Mouse (Mus musculus) forebrain, embryonic 14.5 days (tissue): ENCODE data around the gene Tmprss12. TPM values are rescaled to one million over a fixed set of nuclear protein-coding genes. Genes with fewer than 3 reads are reported as not detected.
"Not testable (repeated sequence)": the region's sequence is repeated elsewhere in the genome, so short reads cannot be mapped to it uniquely, and the experiment has no call there.

Source experiments
- ATAC-seq: fragments of 200-750 bp; cut with Nextera tagmentation; 2 replicates; pipeline ENCODE4 v1.8.0; 2017; ENCODE audit warnings: mild to moderate bottlenecking, moderate library complexity
- DNase-seq: peaks from one replicate; pipeline ENCODE4 v3.0.0-alpha.2; 2015; ENCODE audit warnings: low spot score
- H3K27ac ChIP-seq: fragments of 300-500 bp; sonication (generic); 2 replicates; pipeline ENCODE4 v1.5.1; 2014; ENCODE audit warnings: low read depth, mild to moderate bottlenecking, control low read depth, low read length, moderate library complexity
- H3K27me3 ChIP-seq: fragments of 300-500 bp; sonication (generic); replicated peaks from 2 replicates; pipeline ENCODE4 v1.6.1; 2014; ENCODE audit warnings: low read length, control low read depth, mixed read lengths; ENCODE audit not compliant: control insufficient read depth, insufficient read depth
- H3K36me3 ChIP-seq: fragments of 300-500 bp; sonication (generic); 2 replicates; pipeline ENCODE4 v1.6.1; 2014; ENCODE audit warnings: low read length, control low read depth; ENCODE audit not compliant: control insufficient read depth, insufficient read depth
- H3K4me1 ChIP-seq: fragments of 300-500 bp; sonication (generic); 2 replicates; pipeline ENCODE4 v1.6.1; 2014; ENCODE audit warnings: antibody characterized with exemption, low read length, control low read depth; ENCODE audit not compliant: control insufficient read depth, insufficient read depth
- H3K4me2 ChIP-seq: fragments of 300-500 bp; sonication (generic); 2 replicates; pipeline ENCODE4 v1.6.1; 2014; ENCODE audit warnings: mild to moderate bottlenecking, control low read depth, low read length
- H3K4me3 ChIP-seq: fragments of 300-500 bp; sonication (generic); 2 replicates; pipeline ENCODE4 v1.5.1; 2014; ENCODE audit warnings: low read depth, low read length, control low read depth
- H3K9ac ChIP-seq: fragments of 300-500 bp; sonication (generic); 2 replicates; pipeline ENCODE4 v1.6.1; 2014; ENCODE audit warnings: mild to moderate bottlenecking, low read length, control low read depth, moderate library complexity
- H3K9me3 ChIP-seq: fragments of 300-500 bp; sonication (generic); replicated peaks from 2 replicates; pipeline ENCODE4 v1.6.1; 2016; ENCODE audit warnings: low read length, control low read depth, mixed read lengths; ENCODE audit not compliant: control insufficient read depth
- WGBS: fragments of 180-500 bp; shearing (Covaris S2); extraction: QIAGEN DNeasy Blood & Tissue Kit; methylation state at CpG from one replicate; pipeline ENCODE4 v1.1.7; 2014; 5-methylcytosine and 5-hydroxymethylcytosine counted together
- polyA plus RNA-seq: library from polyadenylated mRNA; unstranded; fragments of >200 nt; fragmentation: Nextera tagmentation; extraction: Ambion mirVana; gene quantifications from 2 replicates; pipeline ENCODE4 v1.2.1, GENCODE M21; 2014

The Tmprss12 gene
- polyA plus RNA-seq, 1 experiment from 2014 or later, result not detected

GRCm38 (mm10) chr15:100269776-100270175 is 10.9 kb upstream of the Tmprss12 start:
- DNase-seq, result no peak
- Histone ChIP-seq H3K4me2 (no peak overlapping the region), H3K4me1 (no peaks in the 10 kb centered on the region), H3K9me3 (no peaks in the 10 kb centered on the region), H3K9ac (no peak overlapping the region), H3K4me3 (no peak overlapping the region), H3K27ac (no peak overlapping the region), H3K36me3 (no peaks in the 10 kb centered on the region), H3K27me3 (no peaks in the 10 kb centered on the region)
- ATAC-seq, result no peak
- WGBS, result 14% methylated on average over 9 of the region's 9 CpGs

- 21% methylated on average over 7 of the region's 7 CpGs for WGBS
- H3K4me1 ChIP-seq, H3K9me3 ChIP-seq, H3K27me3 ChIP-seq, H3K9ac ChIP-seq, H3K36me3 ChIP-seq, H3K4me2 ChIP-seq, ATAC-seq, H3K4me3 ChIP-seq, H3K27ac ChIP-seq, DNase-seq: not testable (repeated sequence)
Observed at GRCm38 (mm10) chr15:100270609-100271008, 10.0 kb upstream of the Tmprss12 start.

- Histone ChIP-seq H3K36me3 (no peaks in the 10 kb centered on the region), H3K4me1 (no peaks in the 10 kb centered on the region), H3K4me2 (no peak overlapping the region), H3K27me3 (no peaks in the 10 kb centered on the region), H3K4me3 (no peak overlapping the region), H3K9me3 (no peaks in the 10 kb centered on the region), H3K9ac (no peak overlapping the region), H3K27ac (no peak overlapping the region)
- 64% methylated on average over 14 of the region's 14 CpGs for WGBS
- ATAC-seq, result no peak
- DNase-seq, result no peak
Observed at GRCm38 (mm10) chr15:100271411-100271810, 9.2 kb upstream of the Tmprss12 start.

GRCm38 (mm10) chr15:100273791-100274308 is 6.8 kb upstream of the Tmprss12 start:
- H3K4me1 ChIP-seq, H3K4me2 ChIP-seq, H3K4me3 ChIP-seq, H3K9me3 ChIP-seq, DNase-seq, H3K27ac ChIP-seq, H3K27me3 ChIP-seq, ATAC-seq, H3K9ac ChIP-seq, H3K36me3 ChIP-seq: not testable (repeated sequence)
- WGBS, result 87% methylated on average over 4 of the region's 4 CpGs

- no peak for DNase-seq
- 89% methylated on average over 7 of the region's 7 CpGs for WGBS
- no peaks in the 10 kb centered on the region for H3K9me3 ChIP-seq
Observed at GRCm38 (mm10) chr15:100274790-100275559, 5.7 kb upstream of the Tmprss12 start.

GRCm38 (mm10) chr15:100276403-100276802 is 4.2 kb upstream of the Tmprss12 start:
- 96% methylated on average over 4 of the region's 4 CpGs for WGBS
- H3K9ac ChIP-seq, result no peak overlapping the region

More at GRCm38 (mm10) chr15:100274790-100275559, 5.7 kb upstream of the Tmprss12 start:
- Histone ChIP-seq H3K27ac (no peak overlapping the region), H3K4me1 (no peaks in the 10 kb centered on the region), H3K4me3 (no peak overlapping the region), H3K27me3 (no peaks in the 10 kb centered on the region), H3K36me3 (no peaks in the 10 kb centered on the region), H3K9ac (no peak overlapping the region), H3K4me2 (no peak overlapping the region)
- ATAC-seq, result no peak

GRCm38 (mm10) chr15:100277586-100277985 is 3.1 kb upstream of the Tmprss12 start:
- H3K36me3 ChIP-seq, result no peaks in the 10 kb centered on the region
- H3K27me3 ChIP-seq, result no peaks in the 10 kb centered on the region
- H3K9me3 ChIP-seq, result no peaks in the 10 kb centered on the region
- no peak overlapping the region for H3K4me3 ChIP-seq
- no peak for ATAC-seq
- no peak overlapping the region for H3K9ac ChIP-seq
- H3K27ac ChIP-seq, result no peak overlapping the region
- WGBS, result 98% methylated on average over 3 of the region's 3 CpGs
- H3K4me1 ChIP-seq, result no peaks in the 10 kb centered on the region
- DNase-seq, result no peak
- H3K4me2 ChIP-seq, result no peak overlapping the region

More at GRCm38 (mm10) chr15:100276403-100276802, 4.2 kb upstream of the Tmprss12 start:
- ATAC-seq, result no peak
- no peaks in the 10 kb centered on the region for H3K27me3 ChIP-seq
- H3K4me2 ChIP-seq, result no peak overlapping the region
- H3K9me3 ChIP-seq, result no peaks in the 10 kb centered on the region
- DNase-seq, result no peak
- H3K4me1 ChIP-seq, result no peaks in the 10 kb centered on the region
- H3K27ac ChIP-seq, result no peak overlapping the region
- no peak overlapping the region for H3K4me3 ChIP-seq
- no peaks in the 10 kb centered on the region for H3K36me3 ChIP-seq

GRCm38 (mm10) chr15:100288980-100289379 is 8.3 kb downstream of the Tmprss12 start:
- Histone ChIP-seq H3K9me3 (no peaks in the 10 kb centered on the region), H3K27me3 (no peaks in the 10 kb centered on the region), H3K36me3 (no peaks in the 10 kb centered on the region), H3K4me3 (no peak overlapping the region), H3K4me2 (no peak overlapping the region), H3K9ac (no peak overlapping the region), H3K4me1 (no peaks in the 10 kb centered on the region), H3K27ac (no peak overlapping the region)
- 90% methylated on average over 6 of the region's 6 CpGs for WGBS
- DNase-seq (no peak), ATAC-seq (no peak)

- ATAC-seq (no peak), DNase-seq (no peak)
- H3K4me2 ChIP-seq, result no peak overlapping the region
- no peak overlapping the region for H3K9ac ChIP-seq
- no peak overlapping the region for H3K4me3 ChIP-seq
- no peaks in the 10 kb centered on the region for H3K27me3 ChIP-seq
- 83% methylated on average over 5 of the region's 5 CpGs for WGBS
- H3K27ac ChIP-seq, result no peak overlapping the region
- no peaks in the 10 kb centered on the region for H3K36me3 ChIP-seq
- H3K4me1 ChIP-seq, result no peaks in the 10 kb centered on the region
- H3K9me3 ChIP-seq, result no peaks in the 10 kb centered on the region
Observed at GRCm38 (mm10) chr15:100290858-100291257, 10.2 kb downstream of the Tmprss12 start.
